Mouse (Mus musculus): ENCODE measurements around the gene Kitl.

The Kitl gene

DNA sequence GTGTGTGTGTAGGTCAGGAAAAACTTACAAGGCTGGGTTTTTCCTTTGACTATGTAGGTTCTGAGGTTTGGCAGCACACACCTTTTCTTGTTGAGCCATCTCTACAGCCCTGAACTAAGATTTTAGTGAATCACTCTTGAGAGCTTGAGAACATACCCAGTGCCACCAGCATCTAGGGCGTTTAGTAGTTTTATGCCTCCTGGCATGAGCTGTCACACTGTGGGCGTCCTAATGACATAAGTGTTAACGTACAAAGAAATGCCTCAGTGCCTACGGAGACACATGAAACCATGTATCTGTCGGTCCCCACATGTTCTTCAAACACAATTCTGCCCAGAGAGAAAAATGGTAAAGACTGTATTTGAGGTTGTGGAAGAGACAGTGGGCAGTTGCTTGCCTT lies 15.0 kb downstream of the Kitl start:
- DNase-seq, result no peak

DNA sequence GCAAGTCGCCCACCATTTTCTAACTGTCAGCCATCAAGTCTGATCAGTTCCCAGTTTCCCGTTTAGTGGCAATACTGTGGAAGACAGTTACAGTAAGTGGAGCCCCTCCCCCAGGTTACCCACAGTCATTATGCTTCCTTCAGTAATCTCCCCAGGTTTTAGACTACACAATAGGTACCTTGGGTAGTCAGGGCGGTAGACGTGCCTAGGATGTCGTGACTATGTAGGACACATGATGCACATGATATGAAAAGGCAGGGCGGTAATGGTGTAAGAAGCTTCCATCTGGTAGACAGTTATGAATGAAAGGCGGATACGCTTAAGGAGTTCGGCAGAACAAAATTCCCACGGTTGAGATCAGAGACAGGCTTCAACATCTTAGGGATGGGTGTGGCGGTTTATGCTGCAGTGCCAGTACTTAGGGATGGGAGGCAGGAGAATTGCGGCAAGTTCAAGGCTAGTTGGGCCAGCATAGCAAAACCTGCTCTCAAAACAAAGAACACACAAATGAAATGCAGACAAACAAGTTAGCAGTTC lies 15.6 kb downstream of the Kitl start:
- no peak for DNase-seq

DNA sequence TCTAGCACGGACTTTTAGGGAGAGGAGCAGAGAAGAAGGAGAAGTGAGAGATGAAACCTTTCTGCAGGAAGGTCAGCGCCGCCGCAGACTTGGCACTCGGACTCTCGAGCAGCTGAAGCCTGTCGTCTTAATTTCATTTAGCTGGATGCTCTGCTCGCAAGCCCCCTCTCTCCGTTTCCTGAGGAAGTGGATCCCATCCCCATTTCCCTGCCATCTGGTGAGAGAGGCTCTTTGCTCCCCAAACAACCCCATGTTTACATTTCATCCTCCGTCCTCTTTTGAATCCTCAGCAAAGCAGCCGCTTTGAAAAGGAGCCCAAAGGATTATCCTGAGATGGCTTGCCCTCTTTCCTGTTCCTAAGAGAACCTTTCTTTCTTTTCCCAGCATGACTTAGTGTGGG lies 16.2 kb downstream of the Kitl start:
- DNase-seq, result no peak

DNA sequence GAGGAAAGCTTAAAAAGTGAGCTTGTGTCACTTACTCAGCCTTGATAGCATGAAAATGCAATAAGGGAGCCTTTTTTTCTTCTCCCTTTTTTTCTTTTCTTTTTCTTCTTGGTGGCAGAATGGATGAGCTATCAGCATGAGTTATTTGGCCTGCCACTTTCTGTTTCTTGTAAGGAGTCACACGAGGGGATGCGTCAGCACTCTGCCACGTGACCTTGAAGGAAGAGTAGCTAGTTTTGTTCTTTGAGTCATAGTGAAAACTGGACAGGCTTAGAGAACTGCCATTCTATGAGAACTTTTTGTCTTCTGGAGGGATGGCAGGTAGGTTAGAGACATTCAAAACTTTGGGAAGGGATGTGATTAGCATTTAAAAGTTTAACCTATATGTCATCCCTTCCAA lies 17.1 kb downstream of the Kitl start:
- no peak for DNase-seq

DNA sequence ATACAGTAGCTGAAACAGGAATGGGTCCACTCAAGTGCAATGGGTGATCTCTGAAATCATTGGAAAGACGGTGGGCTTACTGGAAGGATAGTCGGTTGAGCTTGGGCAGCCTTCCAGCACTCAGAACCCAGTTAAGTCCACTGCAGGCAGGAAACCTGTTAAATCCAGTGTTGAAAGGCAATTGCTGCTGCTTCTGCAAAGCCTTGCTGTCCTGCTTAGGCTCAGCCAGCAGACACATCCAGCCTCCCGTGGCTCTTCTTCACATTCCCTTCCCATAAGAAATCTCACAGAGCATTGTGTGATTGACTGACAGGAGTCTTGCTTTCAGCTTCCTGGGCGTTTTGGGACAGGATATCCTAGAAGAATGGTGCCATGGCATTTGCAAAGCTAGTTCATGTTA lies 20.6 kb downstream of the Kitl start:
- no peak for DNase-seq

DNA sequence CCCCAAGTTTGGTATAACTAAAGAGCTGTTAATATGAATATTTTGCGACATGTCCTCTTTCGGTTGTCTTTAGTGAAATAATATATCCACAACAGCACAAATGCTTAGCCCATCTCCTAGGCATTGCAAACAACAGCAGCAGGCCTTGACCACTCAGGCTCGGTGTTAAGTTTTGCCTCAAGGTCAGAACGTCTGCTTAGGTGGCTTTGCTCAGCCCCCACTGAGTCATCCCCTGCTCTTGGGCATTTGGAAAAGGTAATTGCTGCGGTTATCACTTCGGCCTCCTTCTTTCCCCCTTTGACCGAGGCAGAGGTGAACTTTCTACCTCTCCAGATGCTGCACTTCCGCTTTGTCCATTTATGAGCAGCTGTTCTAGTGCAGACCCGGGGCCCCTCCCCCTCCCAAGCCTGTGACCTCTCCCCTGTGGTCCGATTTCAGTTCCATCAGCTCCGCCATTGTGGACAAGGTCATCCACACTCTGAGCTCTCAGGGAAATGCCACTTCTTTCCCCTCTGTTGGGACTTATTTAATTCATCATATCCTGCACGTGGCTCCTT lies 23.0 kb downstream of the Kitl start:
- DNase-seq, result no peak

DNA sequence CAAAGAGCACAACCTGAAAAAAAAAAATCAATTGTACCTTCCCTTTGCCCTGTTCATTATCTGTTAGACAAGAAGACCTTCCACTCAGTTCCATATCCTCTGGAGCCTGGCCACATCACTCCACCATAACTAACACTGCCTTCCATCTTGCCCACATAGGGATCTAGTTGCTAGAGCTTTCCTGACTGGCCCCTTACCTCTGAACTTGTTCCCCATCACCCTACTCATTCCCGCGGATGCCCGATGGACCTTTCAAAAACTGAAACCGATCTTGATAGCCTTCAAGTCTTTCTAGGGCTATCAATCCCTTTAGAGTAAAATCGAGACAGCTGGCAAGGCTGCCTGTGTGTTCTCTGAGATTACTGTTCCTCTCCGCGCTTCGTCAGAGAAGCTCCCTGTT lies 23.6 kb downstream of the Kitl start:
- DNase-seq, result no peak

DNA sequence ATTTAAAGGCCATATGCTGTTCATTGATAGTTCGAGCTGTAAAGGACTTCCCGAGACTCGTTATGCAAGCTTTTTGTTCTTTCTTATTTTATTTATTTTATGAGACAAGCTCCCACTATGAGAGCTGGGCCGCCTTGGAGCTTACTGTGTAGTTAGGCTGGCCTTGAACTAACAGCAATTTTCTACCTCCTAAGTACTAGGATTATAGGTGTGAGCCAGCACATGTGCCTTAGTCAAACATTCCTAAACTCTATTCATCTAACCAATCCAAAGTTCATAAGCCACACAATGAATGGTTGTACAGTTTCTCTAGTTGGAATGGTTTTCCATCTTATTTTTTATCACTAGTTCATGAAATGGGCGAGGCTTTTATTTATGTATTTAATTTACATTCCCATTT lies 28.3 kb downstream of the Kitl start:
- no peak for DNase-seq

DNA sequence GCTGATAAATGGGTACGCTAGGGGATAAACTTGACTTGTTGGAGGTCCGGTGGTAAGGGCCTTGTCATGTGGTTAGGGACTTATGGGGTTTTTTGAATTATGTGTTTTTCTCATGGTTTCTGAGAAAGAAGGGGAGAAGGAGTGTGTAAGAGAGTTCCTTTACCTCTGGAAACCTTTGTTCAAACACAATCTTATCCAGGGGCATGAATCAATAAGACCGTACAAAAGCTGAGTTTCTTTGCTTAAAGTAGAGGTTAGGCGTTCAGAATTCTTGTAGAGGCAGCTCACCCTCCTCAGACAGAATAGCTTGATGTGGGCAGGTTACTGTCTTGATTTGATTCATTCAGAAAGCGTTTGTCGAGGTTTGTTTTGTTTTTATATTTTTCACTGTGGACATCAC lies 28.7 kb downstream of the Kitl start:
- DNase-seq, result no peak

DNA sequence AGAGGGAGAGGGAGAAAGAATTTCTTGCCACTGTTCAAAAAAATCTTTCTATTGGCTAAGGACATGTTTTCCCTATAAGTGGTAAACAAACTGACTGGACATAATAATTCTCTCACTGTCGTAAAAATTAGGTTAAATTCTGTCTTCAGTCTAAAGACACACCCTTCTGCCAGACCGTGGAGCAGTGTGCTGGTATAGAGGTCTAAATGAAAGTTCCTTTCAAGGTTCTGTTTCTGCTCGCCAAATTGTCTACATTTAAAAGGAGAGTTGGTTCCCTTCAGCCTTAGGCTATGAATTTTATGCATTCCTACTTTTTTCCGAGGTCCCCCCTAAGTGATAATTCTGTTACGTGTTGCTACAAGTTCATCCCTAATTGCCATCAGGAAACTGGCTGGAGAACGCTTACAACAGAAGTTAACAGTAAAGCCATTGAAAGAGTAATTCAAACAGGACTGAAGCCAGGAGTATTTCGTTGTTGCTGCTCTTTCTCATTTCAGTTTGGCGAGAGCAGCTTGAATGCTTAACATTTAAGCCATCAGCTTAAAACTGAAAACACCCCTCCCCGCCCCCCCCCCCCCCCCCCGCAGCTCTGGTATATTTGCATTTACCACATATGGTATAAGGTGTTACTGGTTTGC lies 35.8 kb downstream of the Kitl start:
- DNase-seq, result no peak

DNA sequence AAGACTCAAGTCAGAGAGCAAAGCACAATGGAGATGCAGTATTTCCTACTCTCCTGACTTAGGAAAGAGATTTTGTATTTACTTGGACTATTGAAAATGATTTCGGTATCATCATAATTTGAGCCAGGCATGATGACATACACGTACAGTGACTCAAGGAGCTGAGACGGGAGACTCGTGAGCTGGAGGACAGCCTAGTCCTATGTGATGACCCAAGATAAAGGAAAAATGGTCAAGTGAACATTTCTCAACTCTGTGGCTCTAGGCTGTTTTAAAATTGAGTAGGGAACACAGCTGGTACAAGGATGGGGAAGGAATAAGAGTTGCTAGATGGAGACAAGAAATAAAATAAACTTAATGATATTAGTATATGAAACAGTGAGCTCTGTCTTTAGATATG lies 37.0 kb downstream of the Kitl start:
- DNase-seq, result no peak

DNA sequence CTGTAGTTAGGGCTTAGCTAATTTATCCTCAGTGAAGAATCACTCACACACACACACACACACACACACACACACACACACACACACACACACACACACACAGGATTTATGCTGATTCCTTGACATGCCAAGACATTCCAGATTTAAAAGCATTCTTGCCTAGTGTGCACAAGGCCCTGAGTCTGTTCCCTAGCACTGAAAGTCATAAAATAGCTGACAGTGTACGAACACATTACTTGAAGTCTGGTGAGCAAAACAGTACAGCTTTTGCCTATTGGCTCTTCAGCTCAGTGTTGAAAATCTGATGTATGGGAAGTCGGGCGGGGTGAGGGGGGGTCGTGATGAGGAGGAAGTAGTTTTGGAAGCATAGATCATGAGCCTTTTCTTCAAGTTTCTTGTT lies 37.5 kb downstream of the Kitl start:
- DNase-seq, result no peak

DNA sequence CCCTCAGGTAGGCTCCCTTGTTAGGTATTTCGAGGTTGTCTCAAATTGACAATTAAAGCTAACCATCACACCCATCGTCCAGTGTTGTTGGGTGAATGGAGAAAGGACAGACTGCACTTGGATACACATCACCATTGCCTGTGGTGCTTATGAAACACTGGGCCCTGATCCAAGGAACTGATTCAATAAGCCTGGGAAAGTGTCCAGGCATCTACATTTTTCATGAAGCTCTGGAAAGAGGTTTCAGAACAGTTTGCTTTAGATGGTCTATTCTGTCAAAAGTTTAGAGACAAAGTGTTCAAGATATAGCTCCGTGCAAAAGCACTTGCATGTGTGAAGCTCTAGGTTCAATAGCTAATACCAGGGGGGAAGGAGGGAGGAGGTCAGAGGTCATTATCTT lies 38.6 kb downstream of the Kitl start:
- peak in 1 of 2 experiments; percentile 17 for DNase-seq

DNA sequence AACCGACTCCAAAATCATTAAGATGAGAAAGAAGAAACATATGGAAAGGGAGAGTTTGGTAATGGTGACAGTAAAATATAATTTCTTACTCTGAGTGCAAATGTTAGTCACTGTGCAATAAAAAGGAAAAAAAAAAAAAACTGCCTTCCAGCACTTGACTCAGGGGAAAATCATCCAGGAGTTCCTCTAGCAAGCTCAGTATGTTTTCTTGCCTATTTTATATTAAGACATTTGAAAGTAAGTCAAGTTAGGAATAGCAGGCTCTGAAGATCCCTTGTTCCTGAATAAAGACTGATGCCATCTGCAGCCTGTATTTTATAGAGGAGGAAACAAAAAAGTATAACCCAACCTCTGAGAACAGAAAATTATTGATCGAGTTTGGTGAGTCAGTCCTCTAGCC lies 39.7 kb downstream of the Kitl start:
- no peak for DNase-seq

DNA sequence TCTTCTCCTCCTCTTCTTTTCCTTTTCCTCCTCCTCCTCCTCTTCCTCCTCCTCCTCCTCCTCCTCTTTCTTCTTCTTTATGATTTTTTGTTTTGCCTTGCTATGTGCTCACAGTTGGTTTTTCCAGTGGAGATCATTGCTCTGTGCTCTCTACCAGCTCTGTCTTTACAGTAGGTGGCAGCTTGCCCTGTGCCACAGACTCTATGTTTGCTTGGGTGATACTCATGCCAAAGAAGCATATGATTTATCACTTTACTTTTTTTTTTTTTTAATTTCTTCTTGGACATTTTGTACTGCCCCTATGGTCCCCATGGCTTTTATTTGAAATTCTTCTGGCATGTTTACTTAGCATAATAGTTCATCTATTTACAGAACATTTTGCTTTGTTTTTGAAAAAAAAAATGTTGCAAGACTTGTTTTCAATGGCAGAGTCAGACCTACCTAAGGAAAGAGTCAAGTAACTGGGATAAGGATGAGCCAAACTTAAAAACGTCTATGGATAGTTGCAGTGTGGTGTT lies 41.7 kb downstream of the Kitl start:
- DNase-seq, result no peak

DNA sequence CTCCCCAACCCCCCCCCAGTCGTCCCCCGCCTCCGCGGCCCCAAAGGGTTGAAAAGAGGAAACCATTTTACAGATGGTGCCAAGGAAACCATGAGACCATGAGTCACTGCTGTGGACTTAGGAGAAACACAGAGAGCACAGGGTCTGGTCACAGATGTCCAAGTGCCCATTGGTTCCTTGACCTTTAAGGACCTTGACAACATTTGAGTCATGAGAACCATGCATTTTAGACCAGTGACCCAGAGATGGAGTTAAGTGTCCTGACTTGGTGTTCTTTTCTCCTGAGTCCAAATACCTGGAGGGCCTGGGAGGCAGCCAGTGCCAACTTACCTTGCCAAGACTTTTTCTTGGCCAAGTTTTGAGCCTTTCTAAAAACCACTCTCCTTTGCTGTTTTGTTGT lies 43.9 kb downstream of the Kitl start:
- peak in 1 of 2 experiments; percentile 12 for DNase-seq

DNA sequence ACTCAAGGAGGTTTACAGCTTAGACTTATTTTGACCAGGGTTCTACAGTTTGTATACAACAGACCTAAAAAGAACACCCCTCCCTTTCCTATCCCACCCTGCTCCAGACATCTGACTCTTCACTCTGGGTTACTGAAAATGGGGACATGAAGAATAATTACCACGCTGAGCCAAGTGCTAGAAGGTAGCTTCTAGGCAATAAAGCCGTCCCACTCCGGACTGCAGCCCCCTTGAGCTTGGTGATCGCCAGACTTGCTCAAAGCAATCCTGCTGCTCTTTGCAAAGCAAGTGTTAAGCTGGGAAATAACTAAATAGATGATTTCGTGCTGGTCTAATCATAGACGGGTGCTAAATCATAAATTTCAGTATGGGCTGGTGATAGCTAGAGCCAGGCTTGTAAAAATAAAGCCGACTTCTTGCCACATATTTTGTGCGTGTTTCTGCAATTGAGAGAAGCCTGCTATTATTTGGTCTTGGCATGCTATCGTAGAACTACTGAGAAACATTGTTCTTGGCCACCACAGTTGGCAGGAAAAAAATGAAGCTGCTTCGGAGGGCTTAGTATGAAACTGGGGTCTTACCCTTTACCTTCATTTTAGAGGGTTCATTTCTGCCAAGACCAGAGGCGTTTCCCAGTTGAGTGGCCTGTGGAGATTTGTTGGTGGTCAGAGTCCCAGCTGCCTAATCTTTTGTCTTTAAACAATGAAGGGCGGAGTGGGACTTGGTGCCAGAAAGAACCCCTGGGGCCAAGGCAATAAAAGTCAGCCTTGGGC lies 50.3 kb downstream of the Kitl start:
- DNase-seq, result no peak

DNA sequence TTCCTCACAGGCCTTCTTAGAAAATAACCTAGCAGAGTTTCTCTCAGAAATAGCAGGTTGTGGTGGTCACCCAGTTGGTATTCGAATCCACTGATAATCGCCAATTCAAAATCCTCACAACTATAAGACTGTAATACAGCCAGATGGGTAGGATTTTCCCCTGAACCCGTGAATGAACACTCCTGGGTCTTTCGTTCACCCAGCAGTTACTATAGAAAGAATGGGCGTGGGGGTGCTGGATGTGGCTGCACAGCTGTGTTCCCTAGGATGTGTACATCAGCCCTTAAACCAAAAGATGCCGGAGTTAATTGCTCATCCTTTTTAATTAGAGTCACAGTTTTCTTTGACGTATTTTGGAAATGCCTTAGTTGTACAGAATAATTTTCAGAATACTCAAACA lies 50.9 kb downstream of the Kitl start:
- no peak for DNase-seq

DNA sequence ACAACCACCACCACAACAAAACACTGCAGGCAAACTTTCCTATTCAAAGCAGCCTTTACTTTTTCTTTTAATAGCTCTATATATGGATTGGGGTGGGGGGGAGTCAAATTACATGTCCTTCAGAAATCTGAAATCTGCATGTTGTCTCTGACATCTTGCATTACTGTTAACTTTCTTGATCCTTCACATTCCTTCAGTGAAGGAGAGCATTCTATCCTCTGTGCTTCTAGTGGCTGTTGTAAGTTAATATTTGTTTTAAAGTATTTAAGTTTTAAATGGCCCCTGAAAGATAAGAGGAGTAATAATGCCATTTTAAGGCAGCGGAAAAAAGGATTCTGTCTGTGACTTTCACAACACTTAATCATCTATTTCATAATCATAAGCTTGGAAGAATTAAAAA lies 57.2 kb downstream of the Kitl start:
- no peak for DNase-seq

DNA sequence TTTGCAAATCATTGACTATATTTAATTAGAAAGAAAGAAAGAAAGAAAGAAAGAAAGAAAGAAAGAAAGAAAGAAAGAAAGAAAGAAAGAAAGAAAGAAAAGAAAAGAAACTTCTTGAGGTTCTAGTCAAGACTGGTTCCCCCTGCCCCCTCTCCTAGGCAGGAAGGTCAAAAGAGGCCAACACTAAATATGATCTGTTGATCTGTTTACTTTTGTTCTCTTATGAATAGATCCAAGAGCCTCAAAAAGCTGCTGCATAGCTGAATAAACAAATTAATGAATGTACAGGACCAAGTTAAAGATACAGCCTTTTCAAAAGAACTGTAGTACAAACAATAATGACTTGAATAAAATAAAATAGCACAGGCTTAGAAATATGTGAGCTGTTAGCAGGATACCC lies 57.7 kb downstream of the Kitl start:
- no peak for DNase-seq

DNA sequence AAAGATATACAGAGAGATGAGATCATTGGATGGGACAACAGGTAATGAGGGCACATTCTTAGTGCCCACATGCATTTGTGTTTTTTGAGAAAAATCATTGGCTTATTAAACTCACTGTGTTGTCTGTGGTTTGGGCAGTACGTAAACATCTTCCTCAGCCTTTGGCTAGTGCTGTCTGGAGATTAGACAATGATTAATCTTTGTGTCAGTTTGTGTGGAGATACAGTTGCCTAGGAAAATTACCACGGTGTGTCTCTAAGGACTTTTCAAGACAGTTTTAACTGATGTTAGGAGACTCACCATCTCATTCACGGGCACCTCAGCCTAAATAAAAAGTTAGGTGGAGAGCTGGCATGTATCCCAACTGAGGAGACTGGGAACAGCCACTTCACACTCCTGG lies 85.7 kb downstream of the Kitl start:
- no peak for DNase-seq

DNA sequence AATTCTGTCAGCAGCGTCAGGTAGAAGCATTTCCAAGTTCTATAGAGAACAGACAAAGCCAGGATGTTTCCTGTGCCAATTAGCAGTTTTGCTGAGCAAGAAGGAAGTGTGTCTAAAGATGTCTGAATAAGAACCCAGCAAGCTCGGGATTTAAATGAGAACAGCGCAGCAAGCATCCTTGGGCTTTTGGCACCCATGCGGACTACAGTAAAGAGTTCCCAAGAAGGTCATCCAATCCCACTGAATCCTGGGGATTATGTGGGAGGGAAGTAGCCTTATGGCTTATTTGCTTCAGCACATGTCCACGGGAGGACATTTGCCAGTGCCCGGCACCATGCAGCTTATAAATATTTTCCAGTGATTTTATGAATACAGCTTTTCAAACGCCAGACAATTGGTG lies 95.8 kb downstream of the Kitl start:
- peak; percentile 15 to 42 for DNase-seq

DNA sequence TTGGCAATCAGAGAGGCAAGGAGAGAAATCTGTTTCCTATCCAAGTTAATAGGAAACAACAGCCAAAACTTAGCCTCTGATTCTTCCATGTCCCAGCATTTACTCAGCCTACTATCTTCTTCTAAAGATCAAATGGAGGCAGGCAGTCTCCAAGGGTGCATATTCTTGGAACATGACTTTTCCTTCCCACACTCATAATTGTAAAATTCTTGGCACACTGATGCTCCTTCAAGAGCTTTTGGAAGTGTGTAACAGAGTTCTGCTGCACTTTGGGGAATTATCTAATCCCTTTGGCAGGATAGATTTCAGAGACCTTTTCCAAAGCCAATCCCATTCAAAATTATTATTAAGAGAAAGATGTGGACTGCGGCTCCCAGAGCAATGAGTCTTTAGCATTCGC lies 100.1 kb downstream of the Kitl start:
- DNase-seq, result no peak

DNA sequence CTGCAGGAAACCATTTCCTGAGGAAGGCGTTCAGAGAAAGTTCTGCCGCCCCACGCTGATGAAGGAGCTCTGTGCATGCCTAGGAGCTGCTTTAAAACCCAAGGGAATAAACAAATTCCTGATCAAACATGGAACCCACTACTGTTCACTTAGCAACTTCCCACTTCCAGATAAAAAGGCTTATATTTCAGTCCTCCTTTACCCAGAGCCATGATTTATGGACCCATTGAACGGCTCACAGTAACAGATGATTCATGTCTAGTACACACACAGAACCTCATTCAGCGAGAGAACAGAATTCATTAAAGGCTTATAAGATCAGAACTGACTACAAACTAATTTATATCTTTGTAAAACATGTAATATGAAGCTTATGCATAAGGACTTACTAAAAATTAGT lies 109.0 kb downstream of the Kitl start:
- no peak for DNase-seq

Measured in cerebellum, postnatal 25 days (tissue).